In genomic region chr5:140702618-140703175, GRCm38 (mm10) we compare ENCODE assay signal across 8 mouse cellular contexts. TPM values are rescaled to one million over a fixed set of nuclear protein-coding genes. Genes with fewer than 3 reads are reported as not detected.
DNase-seq lines count a peak whose midpoint lies in the region; ATAC-seq and TF ChIP-seq lines count a peak whose summit lies in the region.

No protein-coding gene starts in this region.

- no peaks in the 10 kb centered on the region for H3K27me3 ChIP-seq in lung, embryonic 15.5 days
- H3K27me3 ChIP-seq in hindbrain, embryonic 10.5 days (ENCODE audit: insufficient read depth, poor library complexity, severe bottlenecking): no peaks in the 10 kb centered on the region
- no peaks in the 10 kb centered on the region for H3K27me3 ChIP-seq in liver, postnatal 0 days (ENCODE audit: insufficient read depth, low read length)

- no peak for TF ChIP-seq EP300 in liver, postnatal 0 days (IDR thresholded peaks at IDR 0.05; ENCODE audit: low read depth)

- peak overlapping the region; percentile 85 for H3K9ac ChIP-seq in lung, embryonic 15.5 days
- H3K9ac ChIP-seq in liver, postnatal 0 days (replicated peaks): peak overlapping the region; percentile 73; the same call in 1 of the 2 replicates

- H3K4me3 ChIP-seq in lung, embryonic 15.5 days: peak overlapping the region; percentile 82
- H3K4me3 ChIP-seq in hindbrain, embryonic 10.5 days: peak overlapping the region; percentile 83
- H3K4me3 ChIP-seq in liver, postnatal 0 days (ENCODE audit: low read depth, low read length): peak overlapping the region; percentile 74; the same call in 1 of the 2 replicates

- H3K4me2 ChIP-seq in lung, embryonic 15.5 days: peak overlapping the region; percentile 91
- peak overlapping the region; percentile 98 for H3K4me2 ChIP-seq in liver, postnatal 0 days (ENCODE audit: low read depth, low read length)

- no peak for TF ChIP-seq CTCF in liver, postnatal 0 days (IDR thresholded peaks at IDR 0.05; ENCODE audit: low read depth)

- no peak for ATAC-seq in lung, embryonic 15.5 days (ENCODE audit: borderline replicate concordance, extremely low read depth, low FRiP score, low TSS enrichment)
- ATAC-seq in liver, postnatal 0 days: no peak
- no peak for ATAC-seq in erythroid progenitor cell, adult 5-6 weeks (replicated peaks; ENCODE audit: low FRiP score, poor library complexity, severe bottlenecking)

- H3K9me3 ChIP-seq in lung, embryonic 15.5 days: no peaks in the 10 kb centered on the region
- no peaks in the 10 kb centered on the region for H3K9me3 ChIP-seq in hindbrain, embryonic 10.5 days
- no peaks in the 10 kb centered on the region for H3K9me3 ChIP-seq in liver, postnatal 0 days (ENCODE audit: low read length)

- 58% methylated on average over 19 of the region's 19 CpGs for WGBS in lung, embryonic 15.5 days
- 64% methylated on average over 19 of the region's 19 CpGs for WGBS in hindbrain, embryonic 10.5 days
- WGBS in liver, postnatal 0 days (ENCODE audit: insufficient replicate concordance): 64% methylated on average over 19 of the region's 19 CpGs

- H3K4me1 ChIP-seq in lung, embryonic 15.5 days: peaks cover 44% of the 10 kb centered on the region
- peaks cover 58% of the 10 kb centered on the region for H3K4me1 ChIP-seq in hindbrain, embryonic 10.5 days (replicated peaks)
- H3K4me1 ChIP-seq in liver, postnatal 0 days (ENCODE audit: insufficient read depth): peaks cover 42% of the 10 kb centered on the region

- peak overlapping the region; percentile 88 for H3K27ac ChIP-seq in lung, embryonic 15.5 days
- H3K27ac ChIP-seq in hindbrain, embryonic 10.5 days: peak overlapping the region; percentile 94
- H3K27ac ChIP-seq in liver, postnatal 0 days (ENCODE audit: low read depth): peak overlapping the region; percentile 76

- no peak for DNase-seq in lung, postnatal 25 days (ENCODE audit: low spot score)
- peak; percentile 26 to 33 for DNase-seq in cerebellum, postnatal 14 days
- DNase-seq in hindbrain, embryonic 10.5 days (ENCODE audit: low spot score): peak; percentile 20
- DNase-seq in liver, postnatal 0 days: no peak
- no peak for DNase-seq in urinary bladder, adult 2 months (ENCODE audit: low spot score)
- DNase-seq in right cerebral cortex, postnatal 14 days: no peak

- H3K36me3 ChIP-seq in lung, embryonic 15.5 days: peaks cover 12% of the 10 kb centered on the region; the same call in 1 of the 2 replicates
- peaks cover 30% of the 10 kb centered on the region for H3K36me3 ChIP-seq in hindbrain, embryonic 10.5 days
- H3K36me3 ChIP-seq in liver, postnatal 0 days (replicated peaks; ENCODE audit: insufficient read depth, low read length): peaks cover 5% of the 10 kb centered on the region; the same call in 1 of the 2 replicates

RNA-seq across cellular contexts. Expression of gene Iqce, which starts 0.5 kb away (rescaled TPM):
- 21.9 and 22.3 TPM in 2 replicates for polyA plus RNA-seq in lung, embryonic 15.5 days (2015; fragmentation: Nextera tagmentation; extraction: Ambion mirVana)
- 24.5 and 29.1 TPM in 2 replicates for polyA plus RNA-seq in hindbrain, embryonic 10.5 days (2016; fragmentation: Nextera tagmentation; extraction: Ambion mirVana)
- 3.6 and 4.2 TPM in 2 replicates for polyA plus RNA-seq in liver, postnatal 0 days (2015; fragmentation: Nextera tagmentation; extraction: Ambion mirVana)
- polyA plus RNA-seq in urinary bladder, adult 2 months (2012; rRNA removed): 21.0 and 24.3 TPM in 2 replicates
- total RNA-seq in erythroid progenitor cell, adult 5-6 weeks (2015; ENCODE audit: low replicate concordance): 1.7 and 2.5 TPM in 2 replicates
- total RNA-seq in erythroid progenitor cell, adult 5-6 weeks (2017; ENCODE audit: low replicate concordance): 3.3 and 6.2 TPM in 2 replicates

RNA-seq across cellular contexts. Expression of gene Brat1, which starts 2.1 kb away (rescaled TPM):
- 22.6 and 24.2 TPM in 2 replicates for polyA plus RNA-seq in lung, embryonic 15.5 days (2015; fragmentation: Nextera tagmentation; extraction: Ambion mirVana)
- 24.6 and 25.1 TPM in 2 replicates for polyA plus RNA-seq in hindbrain, embryonic 10.5 days (2016; fragmentation: Nextera tagmentation; extraction: Ambion mirVana)
- 4.7 and 4.9 TPM in 2 replicates for polyA plus RNA-seq in liver, postnatal 0 days (2015; fragmentation: Nextera tagmentation; extraction: Ambion mirVana)
- 14.5 and 14.8 TPM in 2 replicates for polyA plus RNA-seq in urinary bladder, adult 2 months (2012; rRNA removed)
- 0.84 and 2.2 TPM in 2 replicates for total RNA-seq in erythroid progenitor cell, adult 5-6 weeks (2015; ENCODE audit: low replicate concordance)
- 1.9 and 2.0 TPM in 2 replicates for total RNA-seq in erythroid progenitor cell, adult 5-6 weeks (2017; ENCODE audit: low replicate concordance)

RNA-seq across cellular contexts. Expression of gene Amz1, which starts 21.2 kb away (rescaled TPM):
- 1.2 and 1.3 TPM in 2 replicates for polyA plus RNA-seq in lung, embryonic 15.5 days (2015; fragmentation: Nextera tagmentation; extraction: Ambion mirVana)
- 0.87 and 1.5 TPM in 2 replicates for polyA plus RNA-seq in hindbrain, embryonic 10.5 days (2016; fragmentation: Nextera tagmentation; extraction: Ambion mirVana)
- polyA plus RNA-seq in liver, postnatal 0 days (2015; fragmentation: Nextera tagmentation; extraction: Ambion mirVana): 2.1 and 2.2 TPM in 2 replicates
- 1.2 TPM in 2 replicates for polyA plus RNA-seq in urinary bladder, adult 2 months (2012; rRNA removed)
- 2.2 TPM in 1 of 2 replicates, not detected in the other for total RNA-seq in erythroid progenitor cell, adult 5-6 weeks (2015; ENCODE audit: low replicate concordance)
- 0.13 and 1.2 TPM in 2 replicates for total RNA-seq in erythroid progenitor cell, adult 5-6 weeks (2017; ENCODE audit: low replicate concordance)

RNA-seq across cellular contexts. Expression of gene Ttyh3, which starts 53.9 kb away (rescaled TPM):
- 38.0 and 39.1 TPM in 2 replicates for polyA plus RNA-seq in lung, embryonic 15.5 days (2015; fragmentation: Nextera tagmentation; extraction: Ambion mirVana)
- 32.1 and 52.5 TPM in 2 replicates for polyA plus RNA-seq in hindbrain, embryonic 10.5 days (2016; fragmentation: Nextera tagmentation; extraction: Ambion mirVana)
- 5.2 and 6.5 TPM in 2 replicates for polyA plus RNA-seq in liver, postnatal 0 days (2015; fragmentation: Nextera tagmentation; extraction: Ambion mirVana)
- polyA plus RNA-seq in urinary bladder, adult 2 months (2012; rRNA removed): 11.7 and 24.4 TPM in 2 replicates
- total RNA-seq in erythroid progenitor cell, adult 5-6 weeks (2015; ENCODE audit: low replicate concordance): 21.8 and 26.7 TPM in 2 replicates
- 21.2 and 23.2 TPM in 2 replicates for total RNA-seq in erythroid progenitor cell, adult 5-6 weeks (2017; ENCODE audit: low replicate concordance)

Comparison
In these comparisons a context has a peak if more than half of its experiments do, and no peak if none do; other contexts are left out.
1. DNase-seq: peak in cerebellum, postnatal 14 days (2 of 2) and hindbrain, embryonic 10.5 days (single experiment); none in lung, postnatal 25 days (single experiment), liver, postnatal 0 days (single experiment), urinary bladder, adult 2 months (single experiment) and right cerebral cortex, postnatal 14 days (single experiment).
2. Peak in every context shown above with its lines, with median percentiles within 50 percentile points of each other: H3K27ac ChIP-seq and H3K4me3 ChIP-seq.